Mouse (Mus musculus) heart, postnatal 10 days (tissue): ENCODE measurements around the gene Hs6st1. TPM values are rescaled to one million over a fixed set of nuclear protein-coding genes. Genes with fewer than 3 reads are reported as not detected.

Experiments used
- DNase-seq, 2 experiments: peaks; one replicate each; pipeline ENCODE4 v3.0.0; 2021
- intact Hi-C: fragments of 180-260 bp; cut with DNase I; formaldehyde crosslinking; loops from one replicate; pipeline ENCODE4 v1.15.1; 2025
- microRNA-seq, 2 experiments: library from miRNA; unstranded; fragments of <30 nt; microRNA quantifications; one replicate each; pipeline ENCODE4 v1.2.0; 2022
- total RNA-seq, 2 experiments: library from RNA; stranded (reverse); gene quantifications; 2 replicates each; pipeline ENCODE4 v1.2.3; 2021

Gene Hs6st1
- total RNA-seq, 2 experiments from 2014 or later: 26.4 to 35.1 TPM

GRCm38 (mm10) chr1:36118958-36119357, 50.8 kb downstream of the Hs6st1 start:
- no peak for DNase-seq
- intact Hi-C loops: no loop called here

GRCm38 (mm10) chr1:36119426-36119825, 51.2 kb downstream of the Hs6st1 start:
- intact Hi-C loops: no loop called here
- no peak for DNase-seq

GRCm38 (mm10) chr1:36121172-36121571, 53.0 kb downstream of the Hs6st1 start:
- intact Hi-C loops: no loop called here
- no peak for DNase-seq

GRCm38 (mm10) chr1:36125076-36125475, 56.9 kb downstream of the Hs6st1 start:
- DNase-seq: no peak
- intact Hi-C loops: no loop called here

- peak; percentile 20 to 27 for DNase-seq
- intact Hi-C loops: no loop called here
These were observed 60.9 kb downstream of the Hs6st1 start for GRCm38 (mm10) chr1:36129126-36129525.

GRCm38 (mm10) chr1:36129881-36130280, 61.7 kb downstream of the Hs6st1 start:
- intact Hi-C loops: loop anchor here (10.0 kb wide), 3 partner anchors 285 to 1235 kb away; no protein-coding TSS in a partner anchor
- no peak for DNase-seq

- peak; percentile 31 to 41 for DNase-seq
These were observed 62.3 kb downstream of the Hs6st1 start for GRCm38 (mm10) chr1:36130307-36131035.

GRCm38 (mm10) chr1:36131154-36131553, 63.0 kb downstream of the Hs6st1 start:
- DNase-seq: no peak
- intact Hi-C loops: loop anchor here (10.0 kb wide), 3 partner anchors 286 to 1236 kb away; no protein-coding TSS in a partner anchor

More at GRCm38 (mm10) chr1:36130307-36131035, 62.3 kb downstream of the Hs6st1 start:
- intact Hi-C loops: loop anchor here (10.0 kb wide), 3 partner anchors 286 to 1236 kb away; no protein-coding TSS in a partner anchor

GRCm38 (mm10) chr1:36131766-36132165, 63.6 kb downstream of the Hs6st1 start:
- no peak for DNase-seq
- intact Hi-C loops: loop anchor here (10.0 kb wide), 3 partner anchors 287 to 1237 kb away; no protein-coding TSS in a partner anchor

GRCm38 (mm10) chr1:36132211-36132610, 64.0 kb downstream of the Hs6st1 start:
- no peak for DNase-seq
- intact Hi-C loops: loop anchor here (10.0 kb wide), 3 partner anchors 287 to 1237 kb away; no protein-coding TSS in a partner anchor

GRCm38 (mm10) chr1:36133041-36133440, 64.8 kb downstream of the Hs6st1 start:
- DNase-seq: no peak
- intact Hi-C loops: loop anchor here (10.0 kb wide), 3 partner anchors 288 to 1238 kb away; no protein-coding TSS in a partner anchor

GRCm38 (mm10) chr1:36133647-36134046, 65.4 kb downstream of the Hs6st1 start:
- DNase-seq: no peak
- intact Hi-C loops: loop anchor here (2.0 to 10.0 kb wide), 4 partner anchors 63 to 1239 kb away; no protein-coding TSS in a partner anchor

GRCm38 (mm10) chr1:36134584-36134983, 66.4 kb downstream of the Hs6st1 start:
- peak; percentile 74 to 82 for DNase-seq

GRCm38 (mm10) chr1:36140311-36140710, 72.1 kb downstream of the Hs6st1 start:
- intact Hi-C loops: no loop called here
- no peak for DNase-seq

More at GRCm38 (mm10) chr1:36134584-36134983, 66.4 kb downstream of the Hs6st1 start:
- intact Hi-C loops: loop anchor here (2.0 to 10.0 kb wide), 4 partner anchors 64 to 1240 kb away; no protein-coding TSS in a partner anchor

- intact Hi-C loops: loop anchor here (2.0 kb wide), 2 partner anchors 108 to 134 kb away; no protein-coding TSS in a partner anchor
- peak; percentile 64 to 65 for DNase-seq
These were observed 76.8 kb downstream of the Hs6st1 start for GRCm38 (mm10) chr1:36145050-36145449.

GRCm38 (mm10) chr1:36148809-36149208, 80.6 kb downstream of the Hs6st1 start:
- intact Hi-C loops: no loop called here
- no peak for DNase-seq

GRCm38 (mm10) chr1:36149411-36149810, 81.2 kb downstream of the Hs6st1 start:
- peak; percentile 51 to 56 for DNase-seq
- intact Hi-C loops: no loop called here

Small RNA genes within 50 kb of the gene (microRNA-seq; reads per million reads assigned to microRNA genes)
- 0.95 to 2.1 reads per million in 2 experiments for gene Mir6897

Other genes with a start within 250 kb of the Hs6st1 start
- gene Uggt1, start 176.3 kb downstream of the Hs6st1 start, total RNA-seq: 10 to 100 TPM; 32.5 to 35.8 TPM
- gene Neurl3, start 206.3 kb downstream of the Hs6st1 start, total RNA-seq: 1 to 10 TPM; 3.2 to 6.1 TPM
- 10 to 100 TPM; 13.8 to 15.2 TPM for gene Arid5a, start 239.3 kb downstream of the Hs6st1 start, total RNA-seq